Mouse (Mus musculus) forebrain, embryonic 11.5 days (tissue): ENCODE measurements around the gene Runx1. TPM values are rescaled to one million over a fixed set of nuclear protein-coding genes. Genes with fewer than 3 reads are reported as not detected.

Source experiments
- ATAC-seq: fragments of 200-750 bp; cut with Nextera tagmentation; replicated peaks from 2 replicates; pipeline ENCODE4 v1.8.0; 2017; ENCODE audit warnings: moderate TSS enrichment; ENCODE audit not compliant: low FRiP score
- DNase-seq: peaks from one replicate; pipeline ENCODE4 v3.0.0-alpha.2; 2017; ENCODE audit warnings: low spot score
- H3K27ac ChIP-seq: fragments of 300-500 bp; sonication (generic); 2 replicates; pipeline ENCODE4 v1.5.1; 2014; ENCODE audit warnings: low read depth, low read length
- H3K27me3 ChIP-seq: fragments of 300-500 bp; sonication (generic); 2 replicates; pipeline ENCODE4 v1.6.1; 2014; ENCODE audit warnings: mild to moderate bottlenecking, low read length, mixed read lengths; ENCODE audit not compliant: control insufficient read depth, insufficient read depth
- H3K36me3 ChIP-seq: fragments of 300-500 bp; sonication (generic); 2 replicates; pipeline ENCODE4 v1.6.1; 2014; ENCODE audit warnings: mild to moderate bottlenecking, low read length, moderate library complexity, mixed read lengths; ENCODE audit not compliant: control insufficient read depth, insufficient read depth
- H3K4me1 ChIP-seq: fragments of 300-500 bp; sonication (generic); replicated peaks from 2 replicates; pipeline ENCODE4 v1.6.1; 2014; ENCODE audit warnings: low read length, mixed read lengths; ENCODE audit not compliant: control insufficient read depth, insufficient read depth
- H3K4me2 ChIP-seq: fragments of 300-500 bp; sonication (generic); 2 replicates; pipeline ENCODE4 v1.6.1; 2014; ENCODE audit warnings: low read depth, mild to moderate bottlenecking, low read length, moderate library complexity, mixed read lengths; ENCODE audit not compliant: severe bottlenecking
- H3K4me3 ChIP-seq: fragments of 300-500 bp; sonication (generic); 2 replicates; pipeline ENCODE4 v1.5.1; 2014; ENCODE audit warnings: low read depth, low read length
- H3K9ac ChIP-seq: fragments of 300-500 bp; sonication (generic); 2 replicates; pipeline ENCODE4 v1.6.1; 2014; ENCODE audit warnings: low read length
- H3K9me3 ChIP-seq: fragments of 300-500 bp; sonication (generic); 2 replicates; pipeline ENCODE4 v1.6.1; 2016; ENCODE audit warnings: low read length, mixed read lengths; ENCODE audit not compliant: control insufficient read depth
- WGBS: fragments of 180-500 bp; shearing (Covaris S2); extraction: QIAGEN DNeasy Blood & Tissue Kit; methylation state at CpG from one replicate; pipeline ENCODE4 v1.1.7; 2014; 5-methylcytosine and 5-hydroxymethylcytosine counted together
- polyA plus RNA-seq: library from polyadenylated mRNA; unstranded; fragments of >200 nt; fragmentation: Nextera tagmentation; extraction: Ambion mirVana; gene quantifications from 2 replicates; pipeline ENCODE4 v1.2.1, GENCODE M21; 2014

Runx1 gene
- polyA plus RNA-seq, 1 experiment from 2014 or later = 2.2 TPM

- H3K4me1 ChIP-seq = no peaks in the 10 kb centered on the region
- H3K27me3 ChIP-seq = no peaks in the 10 kb centered on the region
- no peaks in the 10 kb centered on the region for H3K9me3 ChIP-seq
- 6% methylated on average over 6 of the region's 6 CpGs for WGBS
- H3K9ac ChIP-seq = no peak overlapping the region
- H3K27ac ChIP-seq = no peak overlapping the region
- DNase-seq (peak; percentile 91), ATAC-seq (0 out of 2 replicates have a peak, but pooled peaks have one; percentile 21)
- no peak overlapping the region for H3K4me3 ChIP-seq
- no peak overlapping the region for H3K4me2 ChIP-seq
- H3K36me3 ChIP-seq = no peaks in the 10 kb centered on the region
These were observed 260.2 kb downstream of the Runx1 start for GRCm38 (mm10) chr16:92565708-92566107.

GRCm38 (mm10) chr16:92565291-92565690 is 260.7 kb downstream of the Runx1 start:
- Histone ChIP-seq H3K4me3 (no peak overlapping the region), H3K9ac (no peak overlapping the region), H3K27ac (no peak overlapping the region), H3K9me3 (no peaks in the 10 kb centered on the region), H3K27me3 (no peaks in the 10 kb centered on the region), H3K4me1 (no peaks in the 10 kb centered on the region), H3K36me3 (no peaks in the 10 kb centered on the region), H3K4me2 (no peak overlapping the region)
- DNase-seq (no peak), ATAC-seq (no peak)
- 83% methylated on average over 11 of the region's 11 CpGs for WGBS

- H3K9ac ChIP-seq = no peak overlapping the region
- H3K27ac ChIP-seq = no peak overlapping the region
- H3K9me3 ChIP-seq = no peaks in the 10 kb centered on the region
- ATAC-seq (no peak), DNase-seq (no peak)
- H3K4me3 ChIP-seq = no peak overlapping the region
- no peaks in the 10 kb centered on the region for H3K27me3 ChIP-seq
- 85% methylated on average over 1 of the region's 1 CpGs for WGBS
- no peaks in the 10 kb centered on the region for H3K4me1 ChIP-seq
- no peak overlapping the region for H3K4me2 ChIP-seq
- H3K36me3 ChIP-seq = no peaks in the 10 kb centered on the region
These were observed 270.9 kb downstream of the Runx1 start for GRCm38 (mm10) chr16:92555051-92555450.

- ATAC-seq (no peak), DNase-seq (no peak)
- Histone ChIP-seq H3K4me3 (no peak overlapping the region), H3K27ac (no peak overlapping the region), H3K4me2 (no peak overlapping the region), H3K9ac (no peak overlapping the region), H3K36me3 (no peaks in the 10 kb centered on the region), H3K9me3 (no peaks in the 10 kb centered on the region), H3K4me1 (no peaks in the 10 kb centered on the region), H3K27me3 (no peaks in the 10 kb centered on the region)
- WGBS = 83% methylated on average over 11 of the region's 11 CpGs
These were observed 273.1 kb downstream of the Runx1 start for GRCm38 (mm10) chr16:92552858-92553257.

GRCm38 (mm10) chr16:92552106-92552382 is 273.9 kb downstream of the Runx1 start:
- Histone ChIP-seq H3K9me3 (no peaks in the 10 kb centered on the region), H3K4me3 (no peak overlapping the region), H3K4me1 (no peaks in the 10 kb centered on the region), H3K4me2 (no peak overlapping the region), H3K27ac (no peak overlapping the region), H3K9ac (no peak overlapping the region), H3K27me3 (no peaks in the 10 kb centered on the region), H3K36me3 (no peaks in the 10 kb centered on the region)
- no peak for DNase-seq
- 83% methylated on average over 9 of the region's 9 CpGs for WGBS
- no peak for ATAC-seq
